Mouse (Mus musculus): ENCODE measurements around the gene Nfasc. TPM values are rescaled to one million over a fixed set of nuclear protein-coding genes. Genes with fewer than 3 reads are reported as not detected.

Nfasc gene
- polyA plus RNA-seq, 1 experiment: not detected

- no peak overlapping the region for H3K4me3 ChIP-seq (ENCODE audit: insufficient read depth, low read length)
- TF ChIP-seq POLR2A (IDR thresholded peaks at IDR 0.05; ENCODE audit: borderline replicate concordance, low read depth, low read length): no peak
- no peak for TF ChIP-seq CTCF (IDR thresholded peaks at IDR 0.05; ENCODE audit: low read depth, low read length)
- no peak overlapping the region for H3K27ac ChIP-seq (ENCODE audit: insufficient read depth, low read depth, low read length)
- no peaks in the 10 kb centered on the region for H3K4me1 ChIP-seq (ENCODE audit: control insufficient read depth, insufficient read depth, low read length)
These were observed 45.4 kb downstream of the Nfasc start for GRCm38 (mm10) chr1:132696232-132696631.

- TF ChIP-seq CTCF (IDR thresholded peaks at IDR 0.05; ENCODE audit: low read depth, low read length): no peak
- TF ChIP-seq POLR2A (IDR thresholded peaks at IDR 0.05; ENCODE audit: borderline replicate concordance, low read depth, low read length): no peak
- Histone ChIP-seq H3K27ac (ENCODE audit: insufficient read depth, low read depth, low read length) (no peak overlapping the region), H3K4me3 (ENCODE audit: insufficient read depth, low read length) (no peak overlapping the region), H3K4me1 (ENCODE audit: control insufficient read depth, insufficient read depth, low read length) (no peaks in the 10 kb centered on the region)
These were observed 47.6 kb downstream of the Nfasc start for GRCm38 (mm10) chr1:132694007-132694406.

- Histone ChIP-seq H3K27ac (ENCODE audit: insufficient read depth, low read depth, low read length) (no peak overlapping the region), H3K4me3 (ENCODE audit: insufficient read depth, low read length) (no peak overlapping the region), H3K4me1 (ENCODE audit: control insufficient read depth, insufficient read depth, low read length) (no peaks in the 10 kb centered on the region)
- no peak for TF ChIP-seq POLR2A (IDR thresholded peaks at IDR 0.05; ENCODE audit: borderline replicate concordance, low read depth, low read length)
- TF ChIP-seq CTCF (IDR thresholded peaks at IDR 0.05; ENCODE audit: low read depth, low read length): no peak
These were observed 52.4 kb downstream of the Nfasc start for GRCm38 (mm10) chr1:132689181-132689580.

- no peak overlapping the region for H3K4me3 ChIP-seq (ENCODE audit: insufficient read depth, low read length)
- no peak overlapping the region for H3K27ac ChIP-seq (ENCODE audit: insufficient read depth, low read depth, low read length)
- no peaks in the 10 kb centered on the region for H3K4me1 ChIP-seq (ENCODE audit: control insufficient read depth, insufficient read depth, low read length)
- no peak for TF ChIP-seq POLR2A (IDR thresholded peaks at IDR 0.05; ENCODE audit: borderline replicate concordance, low read depth, low read length)
These were observed 62.7 kb downstream of the Nfasc start for GRCm38 (mm10) chr1:132678935-132679334.

GRCm38 (mm10) chr1:132678076-132678475 lies 63.5 kb downstream of the Nfasc start:
- Histone ChIP-seq H3K27ac (ENCODE audit: insufficient read depth, low read depth, low read length) (no peak overlapping the region), H3K4me3 (ENCODE audit: insufficient read depth, low read length) (no peak overlapping the region), H3K4me1 (ENCODE audit: control insufficient read depth, insufficient read depth, low read length) (no peaks in the 10 kb centered on the region)
- TF ChIP-seq POLR2A (IDR thresholded peaks at IDR 0.05; ENCODE audit: borderline replicate concordance, low read depth, low read length) (no peak), CTCF (IDR thresholded peaks at IDR 0.05; ENCODE audit: low read depth, low read length) (0 out of 2 replicates have a peak, but pooled peaks have one; percentile 20)

- no peak overlapping the region for H3K27ac ChIP-seq (ENCODE audit: insufficient read depth, low read depth, low read length)
- no peak for TF ChIP-seq POLR2A (IDR thresholded peaks at IDR 0.05; ENCODE audit: borderline replicate concordance, low read depth, low read length)
- no peak for TF ChIP-seq CTCF (IDR thresholded peaks at IDR 0.05; ENCODE audit: low read depth, low read length)
- no peak overlapping the region for H3K4me3 ChIP-seq (ENCODE audit: insufficient read depth, low read length)
- H3K4me1 ChIP-seq (ENCODE audit: control insufficient read depth, insufficient read depth, low read length): no peaks in the 10 kb centered on the region
These were observed 68.9 kb downstream of the Nfasc start for GRCm38 (mm10) chr1:132672704-132673103.

- no peak for TF ChIP-seq CTCF (IDR thresholded peaks at IDR 0.05; ENCODE audit: low read depth, low read length)
- no peak for TF ChIP-seq POLR2A (IDR thresholded peaks at IDR 0.05; ENCODE audit: borderline replicate concordance, low read depth, low read length)
- Histone ChIP-seq H3K4me1 (ENCODE audit: control insufficient read depth, insufficient read depth, low read length) (no peaks in the 10 kb centered on the region), H3K4me3 (ENCODE audit: insufficient read depth, low read length) (no peak overlapping the region), H3K27ac (ENCODE audit: insufficient read depth, low read depth, low read length) (no peak overlapping the region)
These were observed 72.4 kb downstream of the Nfasc start for GRCm38 (mm10) chr1:132669200-132669599.

- Histone ChIP-seq H3K4me1 (ENCODE audit: control insufficient read depth, insufficient read depth, low read length) (no peaks in the 10 kb centered on the region), H3K27ac (ENCODE audit: insufficient read depth, low read depth, low read length) (no peak overlapping the region), H3K4me3 (ENCODE audit: insufficient read depth, low read length) (no peak overlapping the region)
- TF ChIP-seq POLR2A (IDR thresholded peaks at IDR 0.05; ENCODE audit: borderline replicate concordance, low read depth, low read length) (no peak), CTCF (IDR thresholded peaks at IDR 0.05; ENCODE audit: low read depth, low read length) (no peak)
These were observed 81.2 kb downstream of the Nfasc start for GRCm38 (mm10) chr1:132660354-132660753.

GRCm38 (mm10) chr1:132659604-132660003 lies 82.0 kb downstream of the Nfasc start:
- Histone ChIP-seq H3K27ac (ENCODE audit: insufficient read depth, low read depth, low read length) (no peak overlapping the region), H3K4me1 (ENCODE audit: control insufficient read depth, insufficient read depth, low read length) (no peaks in the 10 kb centered on the region), H3K4me3 (ENCODE audit: insufficient read depth, low read length) (no peak overlapping the region)
- TF ChIP-seq POLR2A (IDR thresholded peaks at IDR 0.05; ENCODE audit: borderline replicate concordance, low read depth, low read length) (no peak), CTCF (IDR thresholded peaks at IDR 0.05; ENCODE audit: low read depth, low read length) (no peak)

GRCm38 (mm10) chr1:132655611-132656010 lies 86.0 kb downstream of the Nfasc start:
- H3K4me1 ChIP-seq (ENCODE audit: control insufficient read depth, insufficient read depth, low read length): no peaks in the 10 kb centered on the region
- H3K4me3 ChIP-seq (ENCODE audit: insufficient read depth, low read length): no peak overlapping the region
- no peak overlapping the region for H3K27ac ChIP-seq (ENCODE audit: insufficient read depth, low read depth, low read length)
- TF ChIP-seq CTCF (IDR thresholded peaks at IDR 0.05; ENCODE audit: low read depth, low read length) (no peak), POLR2A (IDR thresholded peaks at IDR 0.05; ENCODE audit: borderline replicate concordance, low read depth, low read length) (no peak)

- TF ChIP-seq POLR2A (IDR thresholded peaks at IDR 0.05; ENCODE audit: borderline replicate concordance, low read depth, low read length) (no peak), CTCF (IDR thresholded peaks at IDR 0.05; ENCODE audit: low read depth, low read length) (no peak)
- H3K4me3 ChIP-seq (ENCODE audit: insufficient read depth, low read length): no peak overlapping the region
- H3K4me1 ChIP-seq (ENCODE audit: control insufficient read depth, insufficient read depth, low read length): no peaks in the 10 kb centered on the region
- no peak overlapping the region for H3K27ac ChIP-seq (ENCODE audit: insufficient read depth, low read depth, low read length)
These were observed 86.8 kb downstream of the Nfasc start for GRCm38 (mm10) chr1:132654769-132655168.
